Mouse (Mus musculus) CH12.LX (cell line): Measurements from ENCODE around the gene Nop16. TPM values are rescaled to one million over a fixed set of nuclear protein-coding genes. Genes with fewer than 3 reads are reported as not detected.

Experiments used
- DNase-seq: peaks from one replicate; pipeline ENCODE4 v3.0.0-alpha.2; 2013; ENCODE audit errors: extremely low read depth
- H3K27ac ChIP-seq: 2 replicates; pipeline ENCODE4 v1.5.1; 2012; ENCODE audit warnings: low read depth, mild to moderate bottlenecking, control low read depth, moderate library complexity; ENCODE audit not compliant: insufficient read depth
- H3K27me3 ChIP-seq: replicated peaks from 2 replicates; pipeline ENCODE3; 2012; ENCODE audit warnings: inconsistent platforms
- H3K36me3 ChIP-seq, 2 experiments: replicated peaks in 1 of 2; 2 replicates each; pipeline versions ENCODE3 to v1.6.1; 2012; ENCODE audit warnings: inconsistent platforms in 1 of 2, low read length in 1 of 2, mild to moderate bottlenecking in 1 of 2, mixed read lengths in 1 of 2, moderate library complexity in 1 of 2; ENCODE audit not compliant: control insufficient read depth in 1 of 2, insufficient read depth in 1 of 2
- H3K4me1 ChIP-seq, 2 experiments: 2 replicates each; pipeline ENCODE4 v1.6.1; 2012; ENCODE audit warnings: inconsistent platforms in 1 of 2, moderate library complexity in 1 of 2; ENCODE audit not compliant: insufficient read depth in 2 of 2, control insufficient read depth in 1 of 2
- H3K4me2 ChIP-seq: 2 replicates; pipeline ENCODE4 v1.6.1; 2012; ENCODE audit warnings: low read depth, mild to moderate bottlenecking, control low read depth; ENCODE audit not compliant: poor library complexity, insufficient read depth, severe bottlenecking
- H3K4me3 ChIP-seq, 3 experiments: fragments of 150-350 bp in 1 of 3; sonication (generic) in 1 of 3; replicated peaks in 1 of 3; 2 replicates each; pipeline versions ENCODE3 to v1.5.1; 2011 to 2012; ENCODE audit warnings: low read depth in 2 of 3, low read length in 2 of 3, mild to moderate bottlenecking in 2 of 3, moderate library complexity in 2 of 3, control low read depth in 1 of 3, improper control_type of control experiment in 1 of 3, inconsistent platforms in 1 of 3, mixed read lengths in 1 of 3; ENCODE audit not compliant: poor library complexity in 1 of 3
- H3K79me2 ChIP-seq: replicated peaks from 2 replicates; pipeline ENCODE4 v1.6.1; 2012; ENCODE audit warnings: mild to moderate bottlenecking, moderate library complexity; ENCODE audit not compliant: control insufficient read depth, poor library complexity, insufficient read depth, severe bottlenecking; ENCODE audit errors: extremely low read depth
- H3K9ac ChIP-seq: 2 replicates; pipeline ENCODE4 v1.6.1; 2012; ENCODE audit warnings: low read depth, mild to moderate bottlenecking, control low read depth, moderate library complexity; ENCODE audit not compliant: insufficient read depth
- H3K9me3 ChIP-seq: replicated peaks from 2 replicates; pipeline ENCODE3; 2012; ENCODE audit warnings: low read length, inconsistent platforms, mixed read lengths
- BHLHE40 ChIP-seq: IDR thresholded peaks from 2 replicates; pipeline ENCODE4 v1.6.1; 2011; ENCODE audit warnings: mild to moderate bottlenecking, low read depth, low read length, improper control_type of control experiment
- CHD2 ChIP-seq: IDR thresholded peaks from 2 replicates; pipeline ENCODE4 v1.6.1; 2011; ENCODE audit warnings: low read length, improper control_type of control experiment
- CTCF ChIP-seq, 2 experiments: IDR thresholded peaks in 1 of 2; conservative IDR thresholded peaks in 1 of 2; 2 replicates each; pipeline ENCODE4 v1.5.1; 2011 to 2012; ENCODE audit warnings: low read depth in 2 of 2, low read length in 2 of 2, improper control_type of control experiment in 1 of 2, inconsistent platforms in 1 of 2, mild to moderate bottlenecking in 1 of 2, moderate library complexity in 1 of 2
- ELF1 ChIP-seq: IDR thresholded peaks from 2 replicates; pipeline ENCODE4 v1.6.1; 2014; ENCODE audit warnings: low read depth, mild to moderate bottlenecking, inconsistent platforms, low read length, improper control_type of control experiment
- ETS1 ChIP-seq: conservative IDR thresholded peaks from 2 replicates; pipeline ENCODE4 v1.6.1; 2012; ENCODE audit warnings: low read depth, mild to moderate bottlenecking, inconsistent platforms, low read length, improper control_type of control experiment, moderate library complexity
- IRF4 ChIP-seq: IDR thresholded peaks from 2 replicates; pipeline ENCODE4 v1.6.1; 2014; ENCODE audit warnings: low read depth, mild to moderate bottlenecking, inconsistent platforms, low read length, improper control_type of control experiment
- JUND ChIP-seq: conservative IDR thresholded peaks from 2 replicates; pipeline ENCODE4 v1.6.1; 2011; ENCODE audit warnings: low read depth, low read length, improper control_type of control experiment
- MAFK ChIP-seq: IDR thresholded peaks from 2 replicates; pipeline ENCODE4 v1.6.1; 2011; ENCODE audit warnings: low read length, improper control_type of control experiment; ENCODE audit not compliant: insufficient replicate concordance
- MEF2A ChIP-seq: IDR thresholded peaks from 2 replicates; pipeline ENCODE4 v1.6.1; 2014; ENCODE audit warnings: low read depth, mild to moderate bottlenecking, inconsistent platforms, low read length, improper control_type of control experiment, borderline replicate concordance
- MYC ChIP-seq: IDR thresholded peaks from 2 replicates; pipeline ENCODE4 v1.6.1; 2011; ENCODE audit warnings: low read depth, mild to moderate bottlenecking, improper control_type of control experiment, low read length
- NELFE ChIP-seq: IDR thresholded peaks from 2 replicates; pipeline ENCODE4 v1.6.1; 2011; ENCODE audit warnings: low read depth, low read length, improper control_type of control experiment
- NRF1 ChIP-seq: IDR thresholded peaks from 2 replicates; pipeline ENCODE4 v1.6.1; 2014; ENCODE audit warnings: low read depth, mild to moderate bottlenecking, inconsistent platforms, low read length, improper control_type of control experiment, moderate library complexity
- POLR2A ChIP-seq: IDR thresholded peaks from 2 replicates; pipeline ENCODE4 v1.6.1; 2011; ENCODE audit warnings: low read depth, mild to moderate bottlenecking, improper control_type of control experiment, low read length
- POLR2AphosphoS2 ChIP-seq: IDR thresholded peaks from 2 replicates; pipeline ENCODE4 v1.6.1; 2011; ENCODE audit warnings: low read depth, low read length, improper control_type of control experiment
- RAD21 ChIP-seq: IDR thresholded peaks from 2 replicates; pipeline ENCODE4 v1.6.1; 2011; ENCODE audit warnings: low read depth, mild to moderate bottlenecking, low read length, improper control_type of control experiment, moderate library complexity
- RCOR1 ChIP-seq: conservative IDR thresholded peaks from 2 replicates; pipeline ENCODE4 v1.6.1; 2012; ENCODE audit warnings: low read depth, mild to moderate bottlenecking, inconsistent platforms, low read length, improper control_type of control experiment
- TBP ChIP-seq: conservative IDR thresholded peaks from 2 replicates; pipeline ENCODE4 v1.6.1; 2011; ENCODE audit warnings: low read depth, low read length, improper control_type of control experiment
- TCF12 ChIP-seq: IDR thresholded peaks from 2 replicates; pipeline ENCODE4 v1.6.1; 2014; ENCODE audit warnings: low read depth, mild to moderate bottlenecking, inconsistent platforms, low read length, improper control_type of control experiment
- UBTF ChIP-seq: IDR thresholded peaks from 2 replicates; pipeline ENCODE4 v1.6.1; 2012; ENCODE audit warnings: low read depth, mild to moderate bottlenecking, inconsistent platforms, low read length, improper control_type of control experiment, moderate library complexity
- USF2 ChIP-seq: conservative IDR thresholded peaks from 2 replicates; pipeline ENCODE4 v1.6.1; 2011; ENCODE audit warnings: low read depth, low read length, improper control_type of control experiment
- ZC3H11A ChIP-seq: IDR thresholded peaks from 2 replicates; pipeline ENCODE4 v1.6.1; 2012; ENCODE audit warnings: low read depth, mild to moderate bottlenecking, inconsistent platforms, low read length, improper control_type of control experiment
- ZMIZ1 ChIP-seq: IDR thresholded peaks from 2 replicates; pipeline ENCODE4 v1.6.1; 2012; ENCODE audit warnings: low read depth, mild to moderate bottlenecking, inconsistent platforms, low read length, improper control_type of control experiment
- ZNF384 ChIP-seq: IDR thresholded peaks from 2 replicates; pipeline ENCODE4 v1.6.1; 2012; ENCODE audit warnings: low read depth, low read length, improper control_type of control experiment, inconsistent platforms
- dilution Hi-C: fragments of 300-500 bp; cut with MboI; formaldehyde crosslinking; loops from 2 replicates; pipeline ENCODE4 v1.14.3; 2020; ENCODE audit warnings: low sequenced_read_pairs; ENCODE audit not compliant: extremely low pct_unique_long_range_greater_than_20kb, extremely low pct_ligation_motif_present
- in situ Hi-C: fragments of 300-500 bp; cut with MboI; formaldehyde crosslinking; loops from 3 replicates; pipeline ENCODE4 v1.14.3; 2019; ENCODE audit warnings: low sequenced_read_pairs, low pct_ligation_motif_present, low pct_unique_long_range_greater_than_20kb, mixed read lengths
- polyA plus RNA-seq: library from polyadenylated mRNA; unstranded; fragments of >175 nt; gene quantifications from 2 replicates; pipeline ENCODE4 v1.2.1, GENCODE M21; 2012; ENCODE audit warnings: low read depth; ENCODE audit not compliant: insufficient read length
- total RNA-seq, 2 experiments: library from RNA; depleted of rRNA; stranded (reverse); fragments of 300-350 nt in 1 of 2; fragments of >200 nt in 1 of 2; gene quantifications; 2 replicates each; pipeline ENCODE4 v1.2.3; 2012 to 2014

Gene Nop16
- total and polyA plus RNA-seq, 3 experiments: 100 to 187 (median 127) TPM

DNA sequence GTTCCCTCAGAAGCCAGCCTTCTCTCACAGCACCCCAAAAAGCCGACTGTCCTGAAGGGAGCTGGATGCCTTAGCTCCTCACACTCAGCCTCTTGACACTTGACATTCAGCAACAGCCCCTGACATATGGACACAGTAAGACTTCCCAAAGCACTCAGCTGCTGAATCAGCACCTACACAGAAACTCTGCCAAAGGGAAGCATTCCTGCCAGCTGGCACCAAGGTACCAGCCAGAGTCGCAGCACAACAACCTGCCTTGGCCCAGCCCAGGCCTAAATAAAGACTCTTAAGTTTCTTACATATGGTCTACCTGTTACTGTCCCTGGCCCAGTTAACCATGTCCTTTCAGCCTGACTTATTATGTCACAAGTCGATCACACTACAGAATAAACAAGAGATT is 33.1 kb downstream of the Nop16 start:
- Histone ChIP-seq H3K4me3 (no peak overlapping the region), H3K36me3 (peaks cover 76 to 90% of the 10 kb centered on the region in 2 experiments), H3K4me1 (no peaks in the 10 kb centered on the region), H3K9me3 (no peaks in the 10 kb centered on the region)
- no peak for DNase-seq
- in situ Hi-C loops: no loop called here
- TF ChIP-seq NRF1 (no peak), NELFE (no peak), MEF2A (no peak), IRF4 (no peak), ELF1 (no peak), RCOR1 (no peak), USF2 (no peak), TCF12 (no peak), MAFK (no peak), CTCF (conservative IDR thresholded peaks at IDR 0.05 in 1 of 2, IDR thresholded peaks at IDR 0.05 in 1 of 2; ENCODE audit: low read depth in 2 of 2, low read length in 2 of 2) (no peak), ZNF384 (no peak), RAD21 (no peak), POLR2A (no peak), POLR2AphosphoS2 (no peak), BHLHE40 (no peak), CHD2 (no peak), MYC (no peak), ETS1 (no peak)
- TF ChIP-seq, all 38 proteins: peak for 0
- Histone ChIP-seq H3K27ac (no peak overlapping the region), H3K79me2 (no peaks in the 10 kb centered on the region), H3K27me3 (no peaks in the 10 kb centered on the region), H3K4me2 (no peak overlapping the region), H3K9ac (no peak overlapping the region)
- dilution Hi-C loops: no loop called here

DNA sequence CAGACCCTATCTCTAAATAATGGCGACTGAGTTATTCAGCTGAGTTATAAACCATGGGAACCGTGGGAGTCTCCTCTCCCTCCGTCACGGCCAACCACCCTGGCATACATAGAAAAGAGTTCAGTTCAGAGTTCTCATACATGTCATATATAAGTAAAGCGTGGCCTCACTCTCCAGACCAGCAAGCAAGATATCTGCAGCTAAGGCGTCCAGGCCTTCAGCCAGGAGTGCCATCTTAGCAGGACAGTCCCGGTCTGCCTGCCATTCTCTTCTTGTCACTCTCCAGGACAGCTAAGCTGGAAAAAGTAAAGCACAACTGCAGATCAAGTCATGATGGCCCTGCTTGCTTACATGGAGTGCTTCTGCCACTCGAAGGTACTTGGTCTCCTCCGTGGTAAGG is 33.7 kb downstream of the Nop16 start:
- H3K9me3 ChIP-seq: no peaks in the 10 kb centered on the region
- no peaks in the 10 kb centered on the region for H3K4me1 ChIP-seq
- DNase-seq: no peak
- no peak overlapping the region for H3K4me2 ChIP-seq
- dilution Hi-C loops (no loop called here), in situ Hi-C loops (no loop called here)
- no peak overlapping the region for H3K9ac ChIP-seq
- H3K4me3 ChIP-seq: no peak overlapping the region
- H3K36me3 ChIP-seq: peaks cover 77 to 90% of the 10 kb centered on the region in 2 experiments
- no peak overlapping the region for H3K27ac ChIP-seq
- TF ChIP-seq NELFE (no peak), ZMIZ1 (no peak), TBP (no peak), UBTF (no peak), JUND (no peak), ZC3H11A (no peak)
- no peaks in the 10 kb centered on the region for H3K79me2 ChIP-seq
- no peaks in the 10 kb centered on the region for H3K27me3 ChIP-seq
